Mouse (Mus musculus): Measurements from ENCODE around the gene Lrrc58.

DNA sequence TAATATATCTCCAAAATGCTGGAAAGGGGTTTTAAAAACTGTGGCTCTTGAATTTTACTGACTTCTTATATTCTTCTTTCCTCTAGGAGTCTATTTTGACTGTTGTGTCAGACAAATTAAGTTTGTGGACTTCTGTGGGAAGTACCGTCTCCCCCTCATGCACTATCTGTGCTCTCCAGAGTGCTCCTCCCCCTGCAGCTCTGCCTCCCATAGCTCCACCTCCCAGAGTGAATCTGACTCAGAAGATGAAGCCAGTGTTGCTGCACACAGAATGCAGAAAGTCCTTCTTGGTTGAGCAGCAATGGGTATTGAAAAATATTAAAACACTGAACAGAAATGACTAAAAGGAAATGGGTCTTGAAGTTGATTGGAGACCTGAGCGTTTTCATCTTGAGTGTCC lies 13.0 kb downstream of the Lrrc58 start:
- TF ChIP-seq CTCF (IDR thresholded peaks at IDR 0.05; ENCODE audit: control insufficient read depth, insufficient read depth, insufficient read length) (no peak), USF1 (IDR thresholded peaks at IDR 0.05; ENCODE audit: low read depth) (no peak)

Measured in C2C12 (cell line).